Mouse (Mus musculus) erythroblast, embryonic 14.5 days (primary cell): ENCODE measurements around the gene Gnb2.

Experiments used
- GATA1 ChIP-seq: IDR thresholded peaks from 2 replicates; pipeline ENCODE4 v1.6.1; 2012; ENCODE audit warnings: low read length, inconsistent platforms, mixed read lengths
- TAL1 ChIP-seq: IDR thresholded peaks from 3 replicates; pipeline ENCODE4 v1.6.1; 2012; ENCODE audit warnings: low read length, inconsistent platforms, mixed read lengths

GRCm38 (mm10) chr5:137539291-137539801 is 6.0 kb upstream of the Gnb2 start:
- TF ChIP-seq TAL1 (no peak), GATA1 (no peak)
